Mouse (Mus musculus): ENCODE results near the gene Dab1. TPM values are rescaled to one million over a fixed set of nuclear protein-coding genes. Genes with fewer than 3 reads are reported as not detected.

The Dab1 gene
- polyA plus RNA-seq, 2 experiments = 0.19 to 0.34 TPM

- no peak for DNase-seq (ENCODE audit: low read depth in 3 of 3, low spot score in 3 of 3)
- Histone ChIP-seq H3K36me3 (replicated peaks; ENCODE audit: control insufficient read depth, insufficient read depth, low read depth) (no peaks in the 10 kb centered on the region), H3K4me1 (replicated peaks; ENCODE audit: control insufficient read depth in 2 of 2, insufficient read depth in 2 of 2, low read length in 1 of 2) (no peaks in the 10 kb centered on the region), H3K27me3 (ENCODE audit: control insufficient read depth, insufficient read depth, low read length) (peaks cover 12% of the 10 kb centered on the region), H3K9ac (replicated peaks) (no peak overlapping the region), H3K4me3 (ENCODE audit: insufficient read depth in 1 of 2, low read depth in 2 of 2, low read length in 2 of 2) (no peak overlapping the region), H3K9me3 (ENCODE audit: control insufficient read depth, low read length) (no peaks in the 10 kb centered on the region), H3K4me2 (ENCODE audit: low read depth) (no peak overlapping the region), H3K27ac (no peak overlapping the region)
- WGBS (ENCODE audit: insufficient replicate concordance) = 23% methylated on average over 5 of the region's 5 CpGs
- no peak for ATAC-seq (ENCODE audit: insufficient read depth)
- TF ChIP-seq EP300 (IDR thresholded peaks at IDR 0.05; ENCODE audit: low read depth) = no peak
- TF ChIP-seq CTCF (IDR thresholded peaks at IDR 0.05; ENCODE audit: low read depth) = no peak
These were observed 2.4 kb downstream of the Dab1 start for GRCm38 (mm10) chr4:103621586-103621985.

GRCm38 (mm10) chr4:103630177-103630576 lies 11.0 kb downstream of the Dab1 start:
- ATAC-seq (ENCODE audit: insufficient read depth) (no peak), DNase-seq (ENCODE audit: low read depth in 3 of 3, low spot score in 3 of 3) (no peak)
- Histone ChIP-seq H3K36me3 (replicated peaks; ENCODE audit: control insufficient read depth, insufficient read depth, low read depth) (no peaks in the 10 kb centered on the region), H3K4me3 (ENCODE audit: insufficient read depth in 1 of 2, low read depth in 2 of 2, low read length in 2 of 2) (no peak overlapping the region), H3K4me1 (replicated peaks; ENCODE audit: control insufficient read depth in 2 of 2, insufficient read depth in 2 of 2, low read length in 1 of 2) (no peaks in the 10 kb centered on the region), H3K27me3 (ENCODE audit: control insufficient read depth, insufficient read depth, low read length) (no peaks in the 10 kb centered on the region), H3K4me2 (ENCODE audit: low read depth) (no peak overlapping the region), H3K27ac (no peak overlapping the region), H3K9me3 (ENCODE audit: control insufficient read depth, low read length) (no peaks in the 10 kb centered on the region), H3K9ac (replicated peaks) (no peak overlapping the region)
- 41% methylated on average over 4 of the region's 4 CpGs for WGBS (ENCODE audit: insufficient replicate concordance)
- TF ChIP-seq EP300 (IDR thresholded peaks at IDR 0.05; ENCODE audit: low read depth) (no peak), CTCF (IDR thresholded peaks at IDR 0.05; ENCODE audit: low read depth) (no peak)

- Histone ChIP-seq H3K27ac (no peak overlapping the region), H3K4me3 (ENCODE audit: insufficient read depth in 1 of 2, low read depth in 2 of 2, low read length in 2 of 2) (no peak overlapping the region), H3K36me3 (replicated peaks; ENCODE audit: control insufficient read depth, insufficient read depth, low read depth) (no peaks in the 10 kb centered on the region), H3K9me3 (ENCODE audit: control insufficient read depth, low read length) (no peaks in the 10 kb centered on the region), H3K9ac (replicated peaks) (no peak overlapping the region), H3K4me1 (replicated peaks; ENCODE audit: control insufficient read depth in 2 of 2, insufficient read depth in 2 of 2, low read length in 1 of 2) (no peaks in the 10 kb centered on the region), H3K27me3 (ENCODE audit: control insufficient read depth, insufficient read depth, low read length) (no peaks in the 10 kb centered on the region), H3K4me2 (ENCODE audit: low read depth) (no peak overlapping the region)
- DNase-seq (ENCODE audit: low read depth in 3 of 3, low spot score in 3 of 3) = no peak
- no peak for ATAC-seq (ENCODE audit: insufficient read depth)
- TF ChIP-seq CTCF (IDR thresholded peaks at IDR 0.05; ENCODE audit: low read depth) (no peak), EP300 (IDR thresholded peaks at IDR 0.05; ENCODE audit: low read depth) (no peak)
- WGBS (ENCODE audit: insufficient replicate concordance) = 58% methylated on average over 5 of the region's 5 CpGs
These were observed 17.1 kb downstream of the Dab1 start for GRCm38 (mm10) chr4:103636168-103636776.

GRCm38 (mm10) chr4:103648209-103648896 lies 29.2 kb downstream of the Dab1 start:
- ATAC-seq (ENCODE audit: insufficient read depth) = no peak
- WGBS (ENCODE audit: insufficient replicate concordance) = 51% methylated on average over 9 of the region's 9 CpGs
- no peak overlapping the region for H3K4me3 ChIP-seq (ENCODE audit: insufficient read depth in 1 of 2, low read depth in 2 of 2, low read length in 2 of 2)
- no peaks in the 10 kb centered on the region for H3K4me1 ChIP-seq (replicated peaks; ENCODE audit: control insufficient read depth in 2 of 2, insufficient read depth in 2 of 2, low read length in 1 of 2)
- no peaks in the 10 kb centered on the region for H3K9me3 ChIP-seq (ENCODE audit: control insufficient read depth, low read length)
- H3K27me3 ChIP-seq (ENCODE audit: control insufficient read depth, insufficient read depth, low read length) = no peaks in the 10 kb centered on the region
- DNase-seq (ENCODE audit: low read depth in 3 of 3, low spot score in 3 of 3) = no peak
- no peak overlapping the region for H3K4me2 ChIP-seq (ENCODE audit: low read depth)
- no peak overlapping the region for H3K27ac ChIP-seq
- H3K36me3 ChIP-seq (replicated peaks; ENCODE audit: control insufficient read depth, insufficient read depth, low read depth) = no peaks in the 10 kb centered on the region
- H3K9ac ChIP-seq (replicated peaks) = no peak overlapping the region
- TF ChIP-seq CTCF (IDR thresholded peaks at IDR 0.05; ENCODE audit: low read depth) (no peak), EP300 (IDR thresholded peaks at IDR 0.05; ENCODE audit: low read depth) (no peak)

GRCm38 (mm10) chr4:103655740-103656139 lies 36.6 kb downstream of the Dab1 start:
- H3K9me3 ChIP-seq (ENCODE audit: control insufficient read depth, low read length) = no peaks in the 10 kb centered on the region
- no peak for DNase-seq (ENCODE audit: low read depth in 3 of 3, low spot score in 3 of 3)
- TF ChIP-seq CTCF (IDR thresholded peaks at IDR 0.05; ENCODE audit: low read depth) (no peak), EP300 (IDR thresholded peaks at IDR 0.05; ENCODE audit: low read depth) (no peak)

More at GRCm38 (mm10) chr4:103655740-103656139, 36.6 kb downstream of the Dab1 start:
- Histone ChIP-seq H3K4me1 (replicated peaks; ENCODE audit: control insufficient read depth in 2 of 2, insufficient read depth in 2 of 2, low read length in 1 of 2) (no peaks in the 10 kb centered on the region), H3K27me3 (ENCODE audit: control insufficient read depth, insufficient read depth, low read length) (no peaks in the 10 kb centered on the region), H3K4me3 (ENCODE audit: insufficient read depth in 1 of 2, low read depth in 2 of 2, low read length in 2 of 2) (no peak overlapping the region), H3K27ac (no peak overlapping the region), H3K36me3 (replicated peaks; ENCODE audit: control insufficient read depth, insufficient read depth, low read depth) (no peaks in the 10 kb centered on the region), H3K9ac (replicated peaks) (no peak overlapping the region), H3K4me2 (ENCODE audit: low read depth) (no peak overlapping the region)
- WGBS (ENCODE audit: insufficient replicate concordance) = 26% methylated on average over 6 of the region's 6 CpGs
- no peak for ATAC-seq (ENCODE audit: insufficient read depth)
